Mouse (Mus musculus) testis, adult 2 months (tissue): ENCODE results near the gene Ap1m2.

Source experiments
- CTCF ChIP-seq: fragments of 200-500 bp; IDR thresholded peaks from 2 replicates; pipeline ENCODE4 v1.5.1; 2012; ENCODE audit warnings: low read depth, mild to moderate bottlenecking, inconsistent platforms, low read length, moderate library complexity; ENCODE audit not compliant: control insufficient read depth, insufficient read depth, insufficient replicate concordance
- POLR2A ChIP-seq: fragments of 200-500 bp; IDR thresholded peaks from 2 replicates; pipeline ENCODE4 v1.6.1; 2012; ENCODE audit warnings: low read depth, mild to moderate bottlenecking, inconsistent platforms, low read length, moderate library complexity; ENCODE audit not compliant: control insufficient read depth

GRCm38 (mm10) chr9:21246342-21246741, 65.8 kb downstream of the Ap1m2 start:
- TF ChIP-seq CTCF = no peak
- no peak for TF ChIP-seq POLR2A
